Mouse (Mus musculus): ENCODE results near the gene Xrra1. TPM values are rescaled to one million over a fixed set of nuclear protein-coding genes. Genes with fewer than 3 reads are reported as not detected.
"Not testable (repeated sequence)": the region's sequence is repeated elsewhere in the genome, so short reads cannot be mapped to it uniquely, and the experiment has no call there.

The Xrra1 gene
- total RNA-seq, 2 experiments from 2014 or later: 2.8 TPM; not detected in 1

- no peak for DNase-seq (ENCODE audit: low spot score in 2 of 2)
Measured at GRCm38 (mm10) chr7:99945939-99946338, 87.0 kb downstream of the Xrra1 start.

- DNase-seq (ENCODE audit: low spot score in 2 of 2): no peak
Measured at GRCm38 (mm10) chr7:99946356-99946755, 87.4 kb downstream of the Xrra1 start.

- peak in 1 of 2 experiments; percentile 32 for DNase-seq (ENCODE audit: low spot score in 2 of 2)
Measured at GRCm38 (mm10) chr7:99947329-99947728, 88.4 kb downstream of the Xrra1 start.

- DNase-seq (ENCODE audit: low spot score in 2 of 2): no peak
Measured at GRCm38 (mm10) chr7:99953442-99954098, 94.7 kb downstream of the Xrra1 start.

GRCm38 (mm10) chr7:99954212-99954611, 95.3 kb downstream of the Xrra1 start:
- DNase-seq (ENCODE audit: low spot score in 2 of 2): no peak

GRCm38 (mm10) chr7:99956095-99956494, 97.2 kb downstream of the Xrra1 start:
- DNase-seq (ENCODE audit: low spot score in 2 of 2): no peak

GRCm38 (mm10) chr7:99957226-99957965, 98.5 kb downstream of the Xrra1 start:
- DNase-seq (ENCODE audit: low spot score in 2 of 2): no peak

- not testable (repeated sequence) for DNase-seq (ENCODE audit: low spot score in 2 of 2)
Measured at GRCm38 (mm10) chr7:99960571-99960970, 101.7 kb downstream of the Xrra1 start.

GRCm38 (mm10) chr7:99961518-99961917, 102.6 kb downstream of the Xrra1 start:
- DNase-seq (ENCODE audit: low spot score in 2 of 2): no peak

GRCm38 (mm10) chr7:99962536-99963236, 103.8 kb downstream of the Xrra1 start:
- DNase-seq (ENCODE audit: low spot score in 2 of 2): no peak

GRCm38 (mm10) chr7:99963237-99963860, 104.4 kb downstream of the Xrra1 start:
- DNase-seq (ENCODE audit: low spot score in 2 of 2): no peak

GRCm38 (mm10) chr7:99965020-99965841, 106.3 kb downstream of the Xrra1 start:
- no peak for DNase-seq (ENCODE audit: low spot score in 2 of 2)

GRCm38 (mm10) chr7:99966011-99966721, 107.2 kb downstream of the Xrra1 start:
- no peak for DNase-seq (ENCODE audit: low spot score in 2 of 2)

Other genes with a start within 250 kb of the Xrra1 start
- gene Tpbgl, start 232.0 kb upstream of the Xrra1 start, total RNA-seq (2021): 10 to 100 TPM; 17.5 to 29.5 TPM
- gene Slco2b1, start 147.8 kb upstream of the Xrra1 start, total RNA-seq (2021): 10 to 100 TPM; 21.0 to 25.3 TPM
- gene Olfr520, start 128.8 kb upstream of the Xrra1 start, total RNA-seq (2021): under 1 TPM in 1 of 2 experiments, not detected in 1; 0.42 TPM
- not detected for gene Olfr521, start 95.6 kb upstream of the Xrra1 start, total RNA-seq (2021)
- 1 to 10 TPM; 1.9 to 2.4 TPM for gene Neu3, start 30.7 kb upstream of the Xrra1 start, total RNA-seq (2021)
- gene Spcs2, start 4.3 kb downstream of the Xrra1 start, total RNA-seq (2021): 100 to 1,000 TPM; 150 to 191 TPM
- 10 to 100 TPM; 14.0 to 17.6 TPM for gene Rnf169, start 121.3 kb downstream of the Xrra1 start, total RNA-seq (2021)
- gene Chrdl2, start 147.1 kb downstream of the Xrra1 start, total RNA-seq (2021): not detected